Mouse (Mus musculus): ENCODE results near the gene Neu3.

The Neu3 gene

GRCm38 (mm10) chr7:99828083-99828570 is at the start of gene Neu3:
Neu3 (minus strand) TSS chr7:99828417.
- DNase-seq (ENCODE audit: low read depth, low spot score) = peak; percentile 83

- peak; percentile 31 for DNase-seq (ENCODE audit: low read depth, low spot score)
Measured at GRCm38 (mm10) chr7:99876345-99876744, 48.1 kb upstream of the Neu3 start.

GRCm38 (mm10) chr7:99875891-99876290 is 47.7 kb upstream of the Neu3 start:
- no peak for DNase-seq (ENCODE audit: low read depth, low spot score)

GRCm38 (mm10) chr7:99873965-99874364 is 45.7 kb upstream of the Neu3 start:
- DNase-seq (ENCODE audit: low read depth, low spot score) = no peak

GRCm38 (mm10) chr7:99869296-99869695 is 41.1 kb upstream of the Neu3 start:
- DNase-seq (ENCODE audit: low read depth, low spot score) = no peak

- no peak for DNase-seq (ENCODE audit: low read depth, low spot score)
Measured at GRCm38 (mm10) chr7:99865219-99865618, 37.0 kb upstream of the Neu3 start.

GRCm38 (mm10) chr7:99864241-99865028 is 36.2 kb upstream of the Neu3 start:
- DNase-seq (ENCODE audit: low read depth, low spot score) = no peak

- no peak for DNase-seq (ENCODE audit: low read depth, low spot score)
Measured at GRCm38 (mm10) chr7:99863362-99863761, 35.1 kb upstream of the Neu3 start, which contains the start of gene Spcs2. Spcs2 (minus strand) TSS chr7:99863462.

GRCm38 (mm10) chr7:99858813-99859585 is 30.8 kb upstream of the Neu3 start, which contains the start of gene Xrra1:
Xrra1 (plus strand) TSS chr7:99859116.
- peak; percentile 96 for DNase-seq (ENCODE audit: low read depth, low spot score)

GRCm38 (mm10) chr7:99858175-99858812 is 30.1 kb upstream of the Neu3 start:
- no peak for DNase-seq (ENCODE audit: low read depth, low spot score)

- no peak for DNase-seq (ENCODE audit: low read depth, low spot score)
Measured at GRCm38 (mm10) chr7:99856266-99856861, 28.1 kb upstream of the Neu3 start.

GRCm38 (mm10) chr7:99854311-99854710 is 26.1 kb upstream of the Neu3 start:
- DNase-seq (ENCODE audit: low read depth, low spot score) = no peak

- peak; percentile 16 for DNase-seq (ENCODE audit: low read depth, low spot score)
Measured at GRCm38 (mm10) chr7:99853350-99853749, 25.1 kb upstream of the Neu3 start.

- no peak for DNase-seq (ENCODE audit: low read depth, low spot score)
Measured at GRCm38 (mm10) chr7:99851618-99852017, 23.4 kb upstream of the Neu3 start.

GRCm38 (mm10) chr7:99851121-99851520 is 22.9 kb upstream of the Neu3 start:
- no peak for DNase-seq (ENCODE audit: low read depth, low spot score)

- DNase-seq (ENCODE audit: low read depth, low spot score) = no peak
Measured at GRCm38 (mm10) chr7:99850534-99850933, 22.3 kb upstream of the Neu3 start.

GRCm38 (mm10) chr7:99845533-99846236 is 17.5 kb upstream of the Neu3 start:
- DNase-seq (ENCODE audit: low read depth, low spot score) = no peak

- DNase-seq (ENCODE audit: low read depth, low spot score) = no peak
Measured at GRCm38 (mm10) chr7:99838241-99838640, 10.0 kb upstream of the Neu3 start.

GRCm38 (mm10) chr7:99837358-99838071 is 9.3 kb upstream of the Neu3 start:
- DNase-seq (ENCODE audit: low read depth, low spot score) = no peak

- no peak for DNase-seq (ENCODE audit: low read depth, low spot score)
Measured at GRCm38 (mm10) chr7:99836781-99837180, 8.6 kb upstream of the Neu3 start.
